Mouse (Mus musculus) 416B (cell line): Measurements from ENCODE around the gene Trappc2l.
"Not testable (repeated sequence)": the region's sequence is repeated elsewhere in the genome, so short reads cannot be mapped to it uniquely, and the experiment has no call there.

Experiments
- DNase-seq: peaks from one replicate; pipeline ENCODE4 v3.0.0; 2011; ENCODE audit warnings: low read depth

Gene Trappc2l

DNA sequence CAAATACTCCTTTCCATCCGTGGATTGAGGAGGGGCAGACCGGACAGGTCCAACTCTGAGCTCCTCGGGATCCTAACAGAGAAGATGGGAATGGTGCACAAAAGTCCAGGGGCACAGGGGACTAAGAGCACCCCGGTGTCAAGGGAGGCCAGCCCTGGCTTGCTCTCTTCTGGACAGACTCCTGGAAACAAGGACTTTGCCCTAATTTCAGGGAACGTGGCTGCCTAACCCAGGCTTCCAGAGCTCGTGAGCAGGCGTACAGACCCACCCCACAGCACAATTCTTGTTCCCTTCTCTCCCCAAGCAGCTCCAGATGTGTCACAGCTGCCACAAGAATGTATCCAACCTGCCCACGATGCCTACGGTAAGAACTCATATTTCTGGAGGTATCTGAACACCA lies 14.4 kb downstream of the Trappc2l start:
- DNase-seq = no peak

GRCm38 (mm10) chr8:122626896-122627295 lies 15.5 kb downstream of the Trappc2l start:
- DNase-seq = peak; percentile 69

GRCm38 (mm10) chr8:122629388-122629787 lies 17.9 kb downstream of the Trappc2l start:
- DNase-seq = no peak

DNA sequence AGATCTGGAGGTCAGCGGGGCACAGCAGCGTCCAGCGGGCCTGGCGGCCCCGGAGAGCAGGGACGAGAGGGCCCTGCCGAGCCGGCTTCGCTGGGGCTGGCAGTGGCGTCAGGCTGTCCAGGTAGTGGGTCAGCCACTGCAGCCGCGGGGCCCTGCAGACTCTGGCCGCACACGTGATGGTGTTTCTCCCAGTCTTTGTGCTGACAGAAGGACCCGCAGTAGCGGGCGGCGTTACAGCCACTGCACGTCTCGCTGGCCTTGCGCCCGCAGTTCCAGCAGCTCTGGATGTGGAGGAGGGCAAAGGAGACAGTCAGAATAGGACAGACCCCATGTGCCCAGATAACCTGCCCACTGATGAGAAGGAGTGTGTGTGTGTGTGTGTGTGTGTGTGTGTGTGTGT lies 19.3 kb downstream of the Trappc2l start:
- no peak for DNase-seq

GRCm38 (mm10) chr8:122632134-122632533 lies 20.7 kb downstream of the Trappc2l start:
- not testable (repeated sequence) for DNase-seq

DNA sequence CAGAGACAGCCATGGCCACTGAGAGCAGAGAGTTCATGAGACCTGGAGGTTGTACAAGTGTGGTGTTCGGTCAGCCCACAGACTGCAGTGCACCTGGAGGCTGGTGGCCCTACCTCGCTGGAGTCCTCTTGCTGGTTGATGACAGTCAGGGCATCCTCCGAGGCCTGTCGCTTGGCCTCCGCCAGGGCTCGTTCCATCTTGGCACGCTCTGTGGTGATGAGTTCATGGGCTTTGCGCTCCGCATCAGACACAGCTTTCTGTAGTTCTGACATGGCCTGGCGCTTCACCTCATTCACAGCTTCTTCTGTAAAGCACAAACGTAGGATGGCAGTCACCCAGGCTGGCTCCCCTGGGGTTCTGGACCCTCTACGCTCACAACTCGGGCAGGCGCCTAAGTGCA lies 21.8 kb downstream of the Trappc2l start:
- DNase-seq = no peak

- no peak for DNase-seq
These were observed 24.7 kb downstream of the Trappc2l start for GRCm38 (mm10) chr8:122635878-122636802.

GRCm38 (mm10) chr8:122636803-122637175 lies 25.3 kb downstream of the Trappc2l start:
- no peak for DNase-seq

DNA sequence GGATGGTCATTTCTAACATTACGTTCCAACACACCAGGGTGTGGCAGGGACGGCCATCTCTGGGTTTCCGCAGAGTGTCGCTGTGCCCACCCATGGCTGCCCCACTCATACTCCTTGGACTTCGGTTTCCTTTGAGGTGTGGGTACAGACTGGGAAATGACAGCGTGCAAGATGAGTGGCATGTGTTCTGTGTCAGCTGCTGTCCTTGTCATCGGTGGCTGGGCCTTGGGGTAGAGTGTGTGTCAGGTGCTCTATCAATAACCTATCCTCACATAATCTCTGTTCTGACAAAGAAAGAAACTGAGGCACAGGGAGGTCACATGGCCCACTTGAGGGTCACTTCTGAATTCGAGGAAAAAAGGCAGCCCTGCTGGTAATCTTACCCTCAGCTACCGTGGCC lies 25.8 kb downstream of the Trappc2l start:
- DNase-seq = no peak

- no peak for DNase-seq
These were observed 27.2 kb downstream of the Trappc2l start for GRCm38 (mm10) chr8:122638601-122639000.

- no peak for DNase-seq
These were observed 28.2 kb downstream of the Trappc2l start for GRCm38 (mm10) chr8:122639521-122640248.

DNA sequence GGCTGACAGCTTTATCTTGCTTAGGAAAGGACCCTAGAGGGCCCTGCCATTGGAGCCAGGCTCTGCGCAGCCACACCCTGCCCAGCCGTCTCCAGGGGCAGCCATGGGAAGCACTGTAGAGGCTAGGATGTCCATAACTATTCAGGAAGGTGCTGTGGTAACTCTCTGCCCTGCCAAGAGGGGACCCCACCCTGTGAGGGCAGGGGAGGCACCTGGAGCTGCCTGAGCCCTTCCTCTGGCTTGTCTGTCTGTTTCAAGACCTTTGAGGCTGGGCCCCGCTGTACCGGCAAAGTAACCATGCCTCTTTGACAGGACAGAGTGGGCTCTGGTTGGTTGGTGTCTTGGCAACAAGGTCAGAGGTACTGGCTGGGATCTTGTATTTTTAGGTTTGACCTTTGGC lies 29.4 kb downstream of the Trappc2l start:
- no peak for DNase-seq

DNA sequence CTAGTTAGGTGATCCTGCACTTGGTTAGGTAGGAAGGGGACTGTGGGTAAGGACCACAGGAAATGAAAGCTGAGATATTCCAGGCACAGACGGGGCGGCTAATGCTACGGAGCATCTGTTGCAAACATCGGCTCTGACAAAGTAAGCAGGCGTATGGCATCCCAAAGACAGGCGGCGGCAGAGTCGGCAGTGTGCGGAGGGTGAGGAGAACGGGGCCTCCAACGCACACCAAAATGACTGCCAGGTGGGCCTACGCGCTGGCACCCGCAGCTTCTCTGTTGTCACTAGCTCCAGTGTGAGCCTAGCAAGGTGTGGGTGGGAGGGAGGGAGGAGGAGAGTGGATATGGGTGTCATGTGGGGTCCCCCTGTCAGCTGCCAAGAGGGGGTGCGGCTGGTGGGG lies 30.0 kb downstream of the Trappc2l start:
- DNase-seq = no peak

DNA sequence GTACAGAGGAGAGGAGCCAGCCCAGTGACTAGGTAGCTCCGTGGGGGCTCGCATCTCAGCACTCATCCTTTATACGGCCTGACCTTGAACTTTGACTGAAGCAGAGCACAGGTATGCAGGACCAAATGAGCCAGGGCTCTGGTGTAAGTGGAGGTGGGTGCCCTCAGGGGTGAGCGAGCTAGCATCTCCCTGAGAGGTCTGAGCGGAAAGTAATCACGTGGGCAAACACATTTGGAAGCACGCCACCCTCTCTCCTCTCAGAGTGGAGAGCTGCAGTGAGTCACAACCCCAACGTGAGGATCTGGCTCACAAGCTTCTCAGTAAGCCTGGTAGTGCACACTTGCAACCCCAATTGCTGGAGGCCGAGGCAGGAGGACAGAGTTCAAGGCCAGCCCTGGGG lies 30.6 kb downstream of the Trappc2l start:
- DNase-seq = no peak

- no peak for DNase-seq
These were observed 32.9 kb downstream of the Trappc2l start for GRCm38 (mm10) chr8:122644175-122644954.

GRCm38 (mm10) chr8:122646337-122646736 lies 34.9 kb downstream of the Trappc2l start:
- no peak for DNase-seq

- DNase-seq = peak; percentile 55
These were observed 36.9 kb downstream of the Trappc2l start for GRCm38 (mm10) chr8:122648192-122648970.

DNA sequence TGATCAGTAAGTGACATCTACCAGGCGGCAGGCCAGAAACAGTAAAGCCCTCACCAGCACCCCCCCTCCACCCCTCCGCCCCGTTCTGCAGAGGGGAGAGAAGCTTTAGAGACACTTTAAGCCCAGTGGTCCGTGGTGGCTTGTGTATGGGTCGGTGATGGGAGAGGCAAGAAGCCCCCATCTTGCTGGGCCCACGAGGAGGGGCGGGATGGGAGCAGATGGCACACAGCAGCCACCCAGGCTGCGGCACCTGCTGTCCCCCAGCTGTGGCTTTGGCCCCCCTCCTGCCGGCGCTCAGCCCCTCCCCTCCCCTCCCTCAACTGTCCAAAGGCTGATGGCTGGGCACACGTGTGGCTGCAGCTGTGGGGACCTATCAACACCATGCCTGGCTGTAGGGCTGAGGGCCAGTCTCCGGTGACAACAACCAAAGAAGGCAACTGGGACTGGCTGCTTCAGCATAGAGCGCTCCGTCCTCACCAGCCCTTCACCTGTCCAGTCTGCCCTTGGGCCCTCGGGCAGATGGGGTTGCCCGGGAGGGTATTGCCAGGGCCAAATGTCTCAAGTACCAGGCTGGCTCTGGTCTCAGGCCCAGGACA lies 40.0 kb downstream of the Trappc2l start:
- DNase-seq = no peak

DNA sequence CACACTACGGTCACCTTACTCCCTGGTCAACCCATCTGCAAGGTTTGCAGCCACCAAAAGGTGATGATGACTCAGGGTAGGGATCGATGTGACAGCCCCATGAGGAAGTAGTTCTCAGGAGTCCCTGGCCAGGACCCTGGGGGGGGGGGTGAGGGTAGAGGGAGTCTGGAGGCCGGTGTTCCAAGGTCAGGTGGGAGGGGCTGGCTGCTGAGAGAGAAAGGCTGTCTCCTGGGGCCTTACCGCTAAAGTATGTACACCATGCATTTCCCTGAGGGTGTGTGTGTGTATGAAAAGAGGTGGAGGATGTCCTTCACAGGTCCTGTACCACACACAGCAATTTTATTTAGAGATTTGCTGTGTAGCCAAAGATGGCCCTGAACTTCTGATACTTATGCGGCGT lies 41.2 kb downstream of the Trappc2l start:
- peak; percentile 54 for DNase-seq

- DNase-seq = no peak
These were observed 43.3 kb downstream of the Trappc2l start for GRCm38 (mm10) chr8:122654768-122655167.
